Mouse (Mus musculus): ENCODE measurements at regions not wholly inside any gene's neighbourhood (a gene's known extent, or its start where the extent isn't known, plus 50 kb on each side); places are given as distances from the start of the nearest gene placed in this dataset.

GRCm38 (mm10) chr16:19834128-19834527 lies 74.1 kb downstream of the B3gnt5 start:
- DNase-seq = no peak

GRCm38 (mm10) chr16:19834750-19835149 lies 74.7 kb downstream of the B3gnt5 start:
- no peak for DNase-seq

DNA sequence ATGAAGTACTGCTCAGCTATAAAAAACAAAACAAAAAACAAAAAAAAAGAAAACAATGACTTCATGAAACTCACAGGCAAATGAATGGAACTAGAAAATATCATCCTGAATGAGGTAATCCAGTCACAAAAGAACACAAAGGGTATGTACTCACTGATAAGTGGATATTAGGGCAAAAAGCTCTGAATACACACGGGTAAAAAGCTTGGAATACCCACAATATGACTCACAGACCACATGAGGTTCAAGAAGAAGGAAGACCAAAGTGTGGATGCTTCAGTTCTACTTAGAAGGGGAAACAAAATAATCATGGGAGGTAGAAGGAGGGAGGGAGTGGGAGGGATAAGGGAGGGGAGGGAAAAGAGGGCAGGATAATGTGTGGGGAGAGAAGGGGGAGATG lies 79.8 kb downstream of the B3gnt5 start:
- DNase-seq = no peak

GRCm38 (mm10) chr16:19842346-19843025 lies 82.5 kb downstream of the B3gnt5 start:
- DNase-seq = no peak

GRCm38 (mm10) chr16:19843738-19844137 lies 83.7 kb downstream of the B3gnt5 start:
- DNase-seq = no peak

GRCm38 (mm10) chr16:19848395-19848794 lies 88.4 kb downstream of the B3gnt5 start:
- DNase-seq = no peak

- no peak for DNase-seq
Observed at GRCm38 (mm10) chr16:19865306-19865705, 105.3 kb downstream of the B3gnt5 start.

GRCm38 (mm10) chr16:19865931-19866330 lies 105.9 kb downstream of the B3gnt5 start:
- no peak for DNase-seq

- no peak for DNase-seq
Observed at GRCm38 (mm10) chr16:19869425-19869824, 109.4 kb downstream of the B3gnt5 start.

DNA sequence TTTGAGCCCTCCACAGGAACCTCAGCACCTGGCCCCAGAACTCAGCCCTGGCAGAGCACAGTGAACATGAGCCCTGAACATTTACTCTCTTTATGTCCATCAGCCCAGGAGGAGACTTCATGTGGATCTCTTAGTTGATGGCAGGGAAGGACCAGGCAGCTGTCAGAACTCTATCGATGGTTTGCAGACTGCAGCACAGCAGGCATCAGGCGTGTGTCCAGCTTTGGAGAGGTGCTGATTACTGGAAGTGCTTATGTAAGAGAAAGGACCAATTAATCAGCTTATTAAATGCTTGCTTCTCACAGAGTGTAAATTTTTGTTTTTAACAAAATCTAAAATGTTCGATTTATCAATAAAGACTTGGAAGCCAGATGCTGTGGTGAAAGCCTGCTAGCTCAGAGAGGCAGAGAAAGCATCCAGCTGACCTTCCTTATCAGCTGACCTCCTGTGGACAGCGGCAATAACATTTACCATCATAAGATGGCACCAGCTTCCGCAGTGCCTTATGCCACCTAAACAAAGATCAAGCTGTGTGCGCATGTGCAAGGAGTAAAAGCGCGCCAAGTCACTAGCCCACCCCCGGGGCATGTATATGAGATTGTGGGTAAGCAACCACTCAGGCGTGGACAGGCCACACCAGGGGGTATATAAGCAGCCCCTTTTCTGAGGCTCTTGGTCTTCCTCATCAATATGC lies 105.8 kb downstream of the Klhl6 start:
- DNase-seq = no peak

DNA sequence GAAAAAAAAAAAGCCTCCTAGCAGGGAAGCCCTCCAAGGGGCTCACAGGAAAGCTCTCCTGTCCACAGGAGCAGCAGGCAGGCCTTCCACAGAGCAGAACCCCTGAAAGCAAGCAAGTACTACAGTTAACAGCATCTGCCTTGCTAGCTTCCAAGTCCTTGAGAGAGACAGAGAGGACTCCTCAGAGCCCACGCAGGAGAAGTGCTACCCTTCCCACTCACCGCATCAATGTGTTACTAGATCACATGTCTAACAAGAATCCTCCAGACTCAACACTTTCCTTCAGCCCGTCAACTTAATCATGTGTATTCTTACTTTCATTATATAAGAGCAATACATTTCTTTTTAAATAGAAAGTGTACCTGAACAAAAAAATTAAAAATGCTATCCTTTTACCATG lies 99.9 kb downstream of the Klhl6 start:
- DNase-seq = no peak

- DNase-seq = peak; percentile 52
Observed at GRCm38 (mm10) chr16:19883776-19884513, 98.9 kb downstream of the Klhl6 start.

DNA sequence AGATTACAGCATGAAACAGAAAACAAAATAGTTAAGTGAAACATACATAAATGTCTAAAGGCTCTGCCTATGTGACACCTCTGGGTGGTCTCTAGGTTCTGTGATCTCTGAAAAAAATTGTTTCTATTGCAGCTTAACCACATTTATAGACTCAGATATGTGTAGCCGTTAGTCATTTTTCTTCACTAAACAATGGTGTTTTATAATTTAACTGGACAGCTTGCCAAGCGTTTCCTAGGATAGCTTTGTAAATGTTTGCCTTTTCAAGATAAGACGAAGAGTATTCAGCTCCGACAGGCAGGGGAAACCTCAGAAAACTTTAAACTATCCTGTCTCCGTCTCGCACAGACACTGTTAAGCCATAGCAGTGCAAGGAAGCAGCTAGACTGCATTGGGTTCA lies 98.3 kb downstream of the Klhl6 start:
- peak; percentile 28 for DNase-seq

DNA sequence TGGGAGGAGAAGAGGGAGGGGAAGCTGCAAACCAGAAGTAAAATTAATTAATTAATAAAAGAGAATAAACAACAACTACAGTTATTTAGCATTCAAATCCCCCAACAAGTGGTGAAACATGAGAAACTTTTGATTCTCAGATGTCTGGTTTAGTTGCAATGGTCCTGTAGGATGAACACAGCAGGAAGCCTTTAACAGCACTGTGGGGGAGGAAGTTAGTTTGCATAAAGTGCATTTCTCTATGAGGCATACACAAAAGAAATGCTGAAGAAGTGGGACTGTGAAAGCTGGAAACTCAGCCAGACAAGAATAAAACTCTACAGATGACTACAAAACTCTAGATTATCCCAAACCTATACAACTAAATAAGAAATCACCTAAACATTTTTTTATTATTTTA lies 96.2 kb downstream of the Klhl6 start:
- DNase-seq = no peak

GRCm38 (mm10) chr16:19889576-19889975 lies 93.3 kb downstream of the Klhl6 start:
- DNase-seq = no peak

DNA sequence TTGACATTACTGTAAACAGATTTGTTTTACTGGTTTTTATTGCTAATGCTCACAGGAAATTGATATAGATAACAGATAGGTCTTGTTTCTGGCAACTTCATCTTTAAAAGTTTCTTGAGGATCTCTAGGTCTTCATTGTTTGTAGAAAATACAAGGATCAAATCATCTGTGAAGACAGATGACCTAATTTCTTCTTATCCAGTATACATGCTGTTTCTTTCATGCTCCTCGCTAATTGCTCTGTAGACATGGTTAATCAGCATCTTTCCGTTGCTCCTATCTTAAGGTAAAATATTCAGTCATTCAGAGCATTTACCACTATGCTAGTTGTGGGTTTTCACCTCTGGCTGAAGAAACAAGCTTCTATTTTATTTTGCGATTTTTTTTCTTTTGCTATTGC lies 91.4 kb downstream of the Klhl6 start:
- DNase-seq = no peak

- DNase-seq = no peak
Observed at GRCm38 (mm10) chr16:19894435-19894994, 88.3 kb downstream of the Klhl6 start.

Data from lung, postnatal 10 days (tissue).